Mouse (Mus musculus) liver, embryonic 11.5 days (tissue): Measurements from ENCODE around the gene Frmd4a. TPM values are rescaled to one million over a fixed set of nuclear protein-coding genes. Genes with fewer than 3 reads are reported as not detected.
"Not testable (repeated sequence)": the region's sequence is repeated elsewhere in the genome, so short reads cannot be mapped to it uniquely, and the experiment has no call there.

ENCODE experiments used
- ATAC-seq: fragments of 200-750 bp; cut with Nextera tagmentation; replicated peaks from 2 replicates; pipeline ENCODE4 v1.8.0; 2017; ENCODE audit warnings: moderate number of reproducible peaks, mild to moderate bottlenecking, moderate TSS enrichment, moderate library complexity; ENCODE audit not compliant: low FRiP score
- DNase-seq: peaks from one replicate; pipeline ENCODE4 v3.0.0-alpha.2; 2017; ENCODE audit warnings: low spot score
- H3K27ac ChIP-seq: fragments of 300-500 bp; sonication (generic); 2 replicates; pipeline ENCODE4 v1.5.1; 2014; ENCODE audit warnings: mild to moderate bottlenecking, low read depth, low read length, control low read depth
- H3K27me3 ChIP-seq: fragments of 300-500 bp; sonication (generic); replicated peaks from 2 replicates; pipeline ENCODE4 v1.6.1; 2014; ENCODE audit warnings: low read length, mixed read lengths; ENCODE audit not compliant: control insufficient read depth, insufficient read depth
- H3K36me3 ChIP-seq: fragments of 300-500 bp; sonication (generic); 2 replicates; pipeline ENCODE4 v1.6.1; 2014; ENCODE audit warnings: mild to moderate bottlenecking, low read length, moderate library complexity, mixed read lengths; ENCODE audit not compliant: control insufficient read depth, insufficient read depth
- H3K4me1 ChIP-seq: fragments of 300-500 bp; sonication (generic); replicated peaks from 2 replicates; pipeline ENCODE4 v1.6.1; 2014; ENCODE audit warnings: low read length, mixed read lengths; ENCODE audit not compliant: control insufficient read depth, insufficient read depth
- H3K4me2 ChIP-seq: fragments of 300-500 bp; sonication (generic); 2 replicates; pipeline ENCODE4 v1.6.1; 2014; ENCODE audit warnings: mild to moderate bottlenecking, control low read depth, moderate library complexity
- H3K4me3 ChIP-seq: fragments of 300-500 bp; sonication (generic); 2 replicates; pipeline ENCODE4 v1.5.1; 2014; ENCODE audit warnings: low read depth, low read length, control low read depth
- H3K9ac ChIP-seq: fragments of 300-500 bp; sonication (generic); 2 replicates; pipeline ENCODE4 v1.6.1; 2014; ENCODE audit warnings: low read depth, low read length, control low read depth
- H3K9me3 ChIP-seq: fragments of 300-500 bp; sonication (generic); 2 replicates; pipeline ENCODE4 v1.6.1; 2016; ENCODE audit warnings: low read length, inconsistent platforms, mixed read lengths; ENCODE audit not compliant: control insufficient read depth
- WGBS: fragments of 180-500 bp; shearing (Covaris S2); extraction: QIAGEN DNeasy Blood & Tissue Kit; methylation state at CpG from one replicate; pipeline ENCODE4 v1.1.7; 2014; 5-methylcytosine and 5-hydroxymethylcytosine counted together
- polyA plus RNA-seq: library from polyadenylated mRNA; unstranded; fragments of >200 nt; fragmentation: Nextera tagmentation; extraction: Ambion mirVana; gene quantifications from 2 replicates; pipeline ENCODE4 v1.2.1, GENCODE M21; 2014

The Frmd4a gene
- polyA plus RNA-seq, 1 experiment from 2014 or later = 18.6 TPM

- Histone ChIP-seq H3K9ac (no peak overlapping the region), H3K36me3 (no peaks in the 10 kb centered on the region), H3K27ac (no peak overlapping the region), H3K4me1 (no peaks in the 10 kb centered on the region; the same call in 1 of the 2 replicates), H3K4me3 (no peak overlapping the region), H3K27me3 (peaks cover 2% of the 10 kb centered on the region), H3K4me2 (no peak overlapping the region), H3K9me3 (no peaks in the 10 kb centered on the region)
- WGBS = 40% methylated on average over 4 of the region's 4 CpGs
- ATAC-seq (no peak), DNase-seq (no peak)
Measured at GRCm38 (mm10) chr2:4334201-4334600, 316.7 kb downstream of the Frmd4a start.

GRCm38 (mm10) chr2:4334936-4335335 lies 317.4 kb downstream of the Frmd4a start:
- Histone ChIP-seq H3K27ac (no peak overlapping the region), H3K36me3 (no peaks in the 10 kb centered on the region), H3K9ac (no peak overlapping the region), H3K4me2 (no peak overlapping the region), H3K4me1 (no peaks in the 10 kb centered on the region; the same call in 1 of the 2 replicates), H3K9me3 (no peaks in the 10 kb centered on the region), H3K4me3 (no peak overlapping the region), H3K27me3 (peaks cover 2% of the 10 kb centered on the region)
- no peak for ATAC-seq
- 47% methylated on average over 5 of the region's 5 CpGs for WGBS
- DNase-seq = no peak

- Histone ChIP-seq H3K36me3 (no peaks in the 10 kb centered on the region), H3K4me3 (no peak overlapping the region), H3K9me3 (no peaks in the 10 kb centered on the region), H3K27me3 (no peaks in the 10 kb centered on the region; the same call in 1 of the 2 replicates), H3K9ac (no peak overlapping the region), H3K4me2 (no peak overlapping the region), H3K27ac (no peak overlapping the region), H3K4me1 (no peaks in the 10 kb centered on the region; the same call in 1 of the 2 replicates)
- ATAC-seq = no peak
- no peak for DNase-seq
- 54% methylated on average over 4 of the region's 4 CpGs for WGBS
Measured at GRCm38 (mm10) chr2:4335881-4336280, 318.4 kb downstream of the Frmd4a start.

GRCm38 (mm10) chr2:4338290-4338689 lies 320.8 kb downstream of the Frmd4a start:
- H3K9me3 ChIP-seq, H3K9ac ChIP-seq, H3K4me2 ChIP-seq, H3K36me3 ChIP-seq, H3K27ac ChIP-seq, DNase-seq, H3K4me1 ChIP-seq, H3K27me3 ChIP-seq, H3K4me3 ChIP-seq, ATAC-seq: not testable (repeated sequence)
- WGBS = 49% methylated on average over 8 of the region's 8 CpGs

- H3K9ac ChIP-seq = no peak overlapping the region
- H3K36me3 ChIP-seq = no peaks in the 10 kb centered on the region
- no peak overlapping the region for H3K27ac ChIP-seq
- DNase-seq (no peak), ATAC-seq (no peak)
- H3K27me3 ChIP-seq = no peaks in the 10 kb centered on the region
- no peaks in the 10 kb centered on the region for H3K9me3 ChIP-seq
- H3K4me3 ChIP-seq = no peak overlapping the region
- no peak overlapping the region for H3K4me2 ChIP-seq
- 58% methylated on average over 4 of the region's 4 CpGs for WGBS
- H3K4me1 ChIP-seq = no peaks in the 10 kb centered on the region; the same call in 1 of the 2 replicates
Measured at GRCm38 (mm10) chr2:4339128-4339527, 321.6 kb downstream of the Frmd4a start.

GRCm38 (mm10) chr2:4339530-4340218 lies 322.2 kb downstream of the Frmd4a start:
- no peak overlapping the region for H3K27ac ChIP-seq
- ATAC-seq (no peak), DNase-seq (no peak)
- no peak overlapping the region for H3K9ac ChIP-seq
- no peaks in the 10 kb centered on the region for H3K9me3 ChIP-seq
- no peaks in the 10 kb centered on the region for H3K4me1 ChIP-seq
- no peaks in the 10 kb centered on the region for H3K27me3 ChIP-seq
- WGBS = 68% methylated on average over 3 of the region's 3 CpGs
- H3K4me3 ChIP-seq = no peak overlapping the region
- no peak overlapping the region for H3K4me2 ChIP-seq
- H3K36me3 ChIP-seq = no peaks in the 10 kb centered on the region

GRCm38 (mm10) chr2:4340378-4340777 lies 322.9 kb downstream of the Frmd4a start:
- ATAC-seq (no peak), DNase-seq (no peak)
- Histone ChIP-seq H3K27me3 (no peaks in the 10 kb centered on the region), H3K4me2 (no peak overlapping the region), H3K9me3 (no peaks in the 10 kb centered on the region), H3K4me3 (no peak overlapping the region), H3K9ac (no peak overlapping the region), H3K36me3 (no peaks in the 10 kb centered on the region), H3K27ac (no peak overlapping the region), H3K4me1 (no peaks in the 10 kb centered on the region)
- 81% methylated on average over 10 of the region's 10 CpGs for WGBS

- 62% methylated on average over 1 of the region's 1 CpGs for WGBS
- no peak overlapping the region for H3K4me3 ChIP-seq
- no peak overlapping the region for H3K9ac ChIP-seq
- H3K4me1 ChIP-seq = no peaks in the 10 kb centered on the region; the same call in 1 of the 2 replicates
- no peak for ATAC-seq
- no peak overlapping the region for H3K4me2 ChIP-seq
- H3K27me3 ChIP-seq = no peaks in the 10 kb centered on the region
- DNase-seq = no peak
- no peak overlapping the region for H3K27ac ChIP-seq
- H3K9me3 ChIP-seq = no peaks in the 10 kb centered on the region
- no peaks in the 10 kb centered on the region for H3K36me3 ChIP-seq
Measured at GRCm38 (mm10) chr2:4341141-4341540, 323.6 kb downstream of the Frmd4a start.

GRCm38 (mm10) chr2:4342005-4342404 lies 324.5 kb downstream of the Frmd4a start:
- no peak for DNase-seq
- Histone ChIP-seq H3K27me3 (no peaks in the 10 kb centered on the region), H3K36me3 (no peaks in the 10 kb centered on the region), H3K4me1 (peaks cover 6% of the 10 kb centered on the region; the same call in 1 of the 2 replicates), H3K27ac (no peak overlapping the region), H3K9ac (no peak overlapping the region), H3K9me3 (no peaks in the 10 kb centered on the region), H3K4me3 (no peak overlapping the region), H3K4me2 (no peak overlapping the region)
- no peak for ATAC-seq
- WGBS = 76% methylated on average over 7 of the region's 7 CpGs
